17 mouse cellular contexts compared by ENCODE assay signal in genomic region chr13:40361288-40361687, GRCm38 (mm10). TPM values are rescaled to one million over a fixed set of nuclear protein-coding genes. Genes with fewer than 3 reads are reported as not detected.
DNase-seq lines count a peak whose midpoint lies in the region; ATAC-seq and TF ChIP-seq lines count a peak whose summit lies in the region.
"Had no signal": no experiment of that assay in that cellular context is flagged by ENCODE, and none has a peak within 500 bp of the region (broad histone marks: within the 10 kb centered on the region; RNA-seq: fewer than 3 reads in every experiment).

Gene Ofcc1 (minus strand): TSS chr13:40361450.

- H3K4me2 ChIP-seq in hindbrain, postnatal 0 days (ENCODE audit: low read depth, low read length), result no peak within 1 kb of the TSS
- H3K4me2 ChIP-seq in hindbrain, embryonic 14.5 days (replicated peaks), result no peak within 1 kb of the TSS
- H3K4me2 ChIP-seq: midbrain, embryonic 13.5 days; neural tube, embryonic 12.5 days had no signal

- H3K27ac ChIP-seq in hindbrain, postnatal 0 days, result no peak within 1 kb of the TSS
- no peak within 1 kb of the TSS for H3K27ac ChIP-seq in hindbrain, embryonic 14.5 days
- H3K27ac ChIP-seq: midbrain, embryonic 13.5 days; neural tube, embryonic 12.5 days had no signal

- no peak for ATAC-seq in hindbrain, postnatal 0 days
- no peak for ATAC-seq in hindbrain, embryonic 14.5 days (ENCODE audit: low FRiP score)
- ATAC-seq: hindbrain, embryonic 16.5 days; midbrain, embryonic 13.5 days had no signal

- no peak within 1 kb of the TSS for H3K9ac ChIP-seq in hindbrain, postnatal 0 days (replicated peaks; ENCODE audit: low read length)
- no peak within 1 kb of the TSS for H3K9ac ChIP-seq in hindbrain, embryonic 14.5 days
- H3K9ac ChIP-seq: midbrain, embryonic 13.5 days; neural tube, embryonic 12.5 days had no signal

- DNase-seq in cerebellum, postnatal 14 days, result peak; percentile 31 to 51
- no peak for DNase-seq in cerebellum, adult 9-11 months
- DNase-seq in hindbrain, postnatal 0 days (ENCODE audit: low spot score), result peak; percentile 52
- DNase-seq in hindbrain, embryonic 14.5 days (ENCODE audit: low spot score), result no peak
- DNase-seq in retina, postnatal 1 day, result peak; percentile 29
- no peak for DNase-seq in retina, embryonic 14.5 days (ENCODE audit: low spot score)
- DNase-seq in urinary bladder, adult 18-20 months (ENCODE audit: low spot score in 2 of 2), result no peak
- DNase-seq: adrenal gland, postnatal 25 days; right cerebral cortex, adult 18-20 months; thymus, postnatal 25 days had no signal

- H3K9me3 ChIP-seq in hindbrain, postnatal 0 days (ENCODE audit: low read length), result no peaks in the 10 kb centered on the region
- H3K9me3 ChIP-seq in hindbrain, embryonic 14.5 days (ENCODE audit: control insufficient read depth, low read length), result no peaks in the 10 kb centered on the region
- H3K9me3 ChIP-seq: midbrain, embryonic 13.5 days; neural tube, embryonic 12.5 days had no signal

- H3K4me1 ChIP-seq in hindbrain, postnatal 0 days (ENCODE audit: insufficient read depth, low read length), result no peaks in the 10 kb centered on the region
- H3K4me1 ChIP-seq in hindbrain, embryonic 14.5 days (replicated peaks; ENCODE audit: control insufficient read depth, insufficient read depth, low read length), result no peaks in the 10 kb centered on the region
- H3K4me1 ChIP-seq: midbrain, embryonic 13.5 days; neural tube, embryonic 12.5 days had no signal

- H3K27me3 ChIP-seq in hindbrain, postnatal 0 days (ENCODE audit: insufficient read depth, low read length), result no peaks in the 10 kb centered on the region
- no peaks in the 10 kb centered on the region for H3K27me3 ChIP-seq in hindbrain, embryonic 14.5 days (ENCODE audit: control insufficient read depth, insufficient read depth, low read length)
- H3K27me3 ChIP-seq: CH12.LX; midbrain, embryonic 13.5 days; neural tube, embryonic 12.5 days had no signal

- 52% methylated on average over 3 of the region's 3 CpGs for WGBS in hindbrain, postnatal 0 days
- 65% methylated on average over 3 of the region's 3 CpGs for WGBS in hindbrain, embryonic 14.5 days

- H3K4me3 ChIP-seq in hindbrain, postnatal 0 days (ENCODE audit: low read length), result no peak within 1 kb of the TSS
- H3K4me3 ChIP-seq in hindbrain, embryonic 14.5 days (replicated peaks; ENCODE audit: low read length), result no peak within 1 kb of the TSS
- H3K4me3 ChIP-seq: midbrain, embryonic 13.5 days; neural tube, embryonic 12.5 days had no signal

- no peaks in the 10 kb centered on the region for H3K36me3 ChIP-seq in hindbrain, postnatal 0 days (ENCODE audit: insufficient read depth, low read length)
- no peaks in the 10 kb centered on the region for H3K36me3 ChIP-seq in hindbrain, embryonic 14.5 days (replicated peaks; ENCODE audit: control insufficient read depth, insufficient read depth)
- H3K36me3 ChIP-seq: midbrain, embryonic 13.5 days; neural tube, embryonic 12.5 days had no signal

- no peak for TF ChIP-seq CTCF in hindbrain, postnatal 0 days (IDR thresholded peaks at IDR 0.05; ENCODE audit: low read depth)

RNA-seq across cellular contexts. Expression of gene Ofcc1, which starts in this region (rescaled TPM):
- total RNA-seq in hindbrain, postnatal 0 days (2014; rRNA removed), result 0.14 and 0.78 TPM in 2 replicates
- polyA plus RNA-seq in hindbrain, postnatal 0 days (2015; fragmentation: Nextera tagmentation; extraction: Ambion mirVana), result 0.08 and 0.11 TPM in 2 replicates
- 0.09 TPM in 1 of 2 replicates, not detected in the other for polyA plus RNA-seq in hindbrain, embryonic 14.5 days (2014; fragmentation: Nextera tagmentation; extraction: Ambion mirVana)
- total RNA-seq: adrenal gland, postnatal 25 days; CH12.LX; heart, adult 18-20 months; left cerebral cortex, postnatal 36 days had no signal
- polyA plus RNA-seq: hindbrain, embryonic 16.5 days; lung, embryonic 16.5 days; midbrain, embryonic 13.5 days; neural tube, embryonic 12.5 days had no signal

Comparison
In these comparisons a context has a peak if more than half of its experiments do, and no peak if none do; other contexts are left out.
1. DNase-seq: peak in cerebellum, postnatal 14 days (2 of 2) and retina, postnatal 1 day (single experiment); none in cerebellum, adult 9-11 months (single experiment), hindbrain, embryonic 14.5 days (single experiment), retina, embryonic 14.5 days (single experiment) and urinary bladder, adult 18-20 months (0 of 2).
2. Peak in DNase-seq in hindbrain, postnatal 0 days; RNA of the gene not detected or under 1 TPM.